Comparison of ENCODE assay signal across 8 mouse cellular contexts in the genomic region with DNA sequence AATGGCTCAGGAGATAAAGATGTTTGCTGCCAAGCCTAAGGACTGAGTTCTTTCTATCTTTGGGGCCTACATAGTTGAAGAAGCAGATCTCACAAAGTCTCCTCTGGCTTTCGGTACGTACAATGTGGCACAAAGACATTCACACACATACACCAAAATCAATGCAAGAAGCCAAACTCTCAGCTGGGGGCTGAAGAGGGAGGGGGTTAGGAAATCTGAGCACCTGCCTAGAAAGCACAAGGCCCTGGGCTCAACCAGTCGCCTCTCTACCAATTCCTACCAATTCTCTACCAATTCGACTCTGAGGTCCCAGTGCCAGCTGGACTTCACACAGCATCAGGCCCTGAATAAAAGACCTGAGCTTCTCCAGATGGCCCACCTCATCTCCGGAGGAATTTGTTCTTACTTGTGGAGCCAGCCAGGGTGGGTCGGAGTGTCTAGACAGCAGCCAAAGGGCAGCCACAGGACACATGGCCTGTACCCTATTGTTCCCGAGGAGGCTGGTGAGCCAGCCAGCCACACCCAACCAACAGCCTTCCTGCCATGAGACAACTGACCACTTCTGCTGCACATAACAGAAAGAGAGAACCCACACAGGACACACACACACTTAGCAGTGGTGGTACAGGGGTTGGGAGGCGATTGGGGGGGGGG. TPM values are rescaled to one million over a fixed set of nuclear protein-coding genes. Genes with fewer than 3 reads are reported as not detected.
DNase-seq lines count a peak whose midpoint lies in the region; ATAC-seq lines count a peak whose summit lies in the region.

No protein-coding gene starts in this region.

- H3K27me3 ChIP-seq in forebrain, embryonic 12.5 days, result no peaks in the 10 kb centered on the region
- no peaks in the 10 kb centered on the region for H3K27me3 ChIP-seq in forebrain, embryonic 11.5 days (ENCODE audit: control insufficient read depth, insufficient read depth, low read length)
- no peaks in the 10 kb centered on the region for H3K27me3 ChIP-seq in heart, embryonic 13.5 days (replicated peaks)
- no peaks in the 10 kb centered on the region for H3K27me3 ChIP-seq in midbrain, embryonic 10.5 days (ENCODE audit: low read depth, poor library complexity, severe bottlenecking)

- peaks cover 66% of the 10 kb centered on the region for H3K4me1 ChIP-seq in forebrain, embryonic 12.5 days
- H3K4me1 ChIP-seq in forebrain, embryonic 11.5 days (replicated peaks; ENCODE audit: control insufficient read depth, insufficient read depth, low read length), result peaks cover 17% of the 10 kb centered on the region
- peaks cover 80% of the 10 kb centered on the region for H3K4me1 ChIP-seq in heart, embryonic 13.5 days
- peaks cover 62% of the 10 kb centered on the region for H3K4me1 ChIP-seq in midbrain, embryonic 10.5 days

- no peak overlapping the region for H3K4me2 ChIP-seq in forebrain, embryonic 12.5 days
- H3K4me2 ChIP-seq in forebrain, embryonic 11.5 days (ENCODE audit: low read depth, low read length, severe bottlenecking), result no peak overlapping the region
- H3K4me2 ChIP-seq in heart, embryonic 13.5 days, result no peak overlapping the region

- 71% methylated on average over 8 of the region's 8 CpGs for WGBS in forebrain, embryonic 12.5 days
- 76% methylated on average over 8 of the region's 8 CpGs for WGBS in forebrain, embryonic 11.5 days
- 53% methylated on average over 8 of the region's 8 CpGs for WGBS in heart, embryonic 13.5 days
- WGBS in midbrain, embryonic 10.5 days, result 69% methylated on average over 8 of the region's 8 CpGs

- no peak overlapping the region for H3K9ac ChIP-seq in forebrain, embryonic 12.5 days
- no peak overlapping the region for H3K9ac ChIP-seq in forebrain, embryonic 11.5 days (ENCODE audit: low read length)
- H3K9ac ChIP-seq in heart, embryonic 13.5 days, result peak overlapping the region; percentile 57; the same call in 1 of the 2 replicates

- no peaks in the 10 kb centered on the region for H3K9me3 ChIP-seq in forebrain, embryonic 12.5 days
- H3K9me3 ChIP-seq in forebrain, embryonic 11.5 days (ENCODE audit: control insufficient read depth, low read length), result no peaks in the 10 kb centered on the region
- no peaks in the 10 kb centered on the region for H3K9me3 ChIP-seq in heart, embryonic 13.5 days
- no peaks in the 10 kb centered on the region for H3K9me3 ChIP-seq in midbrain, embryonic 10.5 days (replicated peaks)

- DNase-seq in forebrain, embryonic 11.5 days (ENCODE audit: low spot score), result no peak
- DNase-seq in kidney, postnatal 10 days, result peak; percentile 64
- DNase-seq in midbrain, embryonic 10.5 days (ENCODE audit: low spot score), result no peak
- DNase-seq in frontal cortex, postnatal 10 days (ENCODE audit: low spot score in 2 of 2), result no peak
- no peak for DNase-seq in gastrocnemius, postnatal 4 days (ENCODE audit: low spot score in 2 of 2)
- DNase-seq in right cerebral cortex, postnatal 10 days (ENCODE audit: low spot score in 2 of 2), result no peak

- H3K4me3 ChIP-seq in forebrain, embryonic 12.5 days (replicated peaks), result no peak overlapping the region
- no peak overlapping the region for H3K4me3 ChIP-seq in forebrain, embryonic 11.5 days (ENCODE audit: low read depth, low read length)
- H3K4me3 ChIP-seq in heart, embryonic 13.5 days, result no peak overlapping the region
- no peak overlapping the region for H3K4me3 ChIP-seq in midbrain, embryonic 10.5 days

- ATAC-seq in forebrain, embryonic 12.5 days (ENCODE audit: low FRiP score), result no peak
- ATAC-seq in forebrain, embryonic 11.5 days (replicated peaks; ENCODE audit: low FRiP score), result no peak
- ATAC-seq in heart, embryonic 13.5 days (ENCODE audit: extremely low read depth, insufficient number of reproducible peaks, low FRiP score, low TSS enrichment), result no peak

- peak overlapping the region; percentile 87 for H3K27ac ChIP-seq in forebrain, embryonic 12.5 days
- no peak overlapping the region for H3K27ac ChIP-seq in forebrain, embryonic 11.5 days (ENCODE audit: low read depth, low read length)
- peak overlapping the region; percentile 75 for H3K27ac ChIP-seq in heart, embryonic 13.5 days (replicated peaks)
- peak overlapping the region; percentile 76 for H3K27ac ChIP-seq in midbrain, embryonic 10.5 days (replicated peaks)

- peaks cover 26% of the 10 kb centered on the region for H3K36me3 ChIP-seq in forebrain, embryonic 12.5 days (replicated peaks)
- H3K36me3 ChIP-seq in forebrain, embryonic 11.5 days (ENCODE audit: control insufficient read depth, insufficient read depth, low read length), result no peaks in the 10 kb centered on the region
- H3K36me3 ChIP-seq in heart, embryonic 13.5 days, result peaks cover 53% of the 10 kb centered on the region
- H3K36me3 ChIP-seq in midbrain, embryonic 10.5 days, result peaks cover 76% of the 10 kb centered on the region

RNA-seq across cellular contexts. Expression of a gene that starts 30.2 kb away (rescaled TPM):
- 67.6 and 71.5 TPM in 2 replicates for polyA plus RNA-seq in forebrain, embryonic 12.5 days (2016; fragmentation: Nextera tagmentation; extraction: Ambion mirVana)
- polyA plus RNA-seq in forebrain, embryonic 11.5 days (2014; fragmentation: Nextera tagmentation; extraction: Ambion mirVana), result 54.3 and 61.5 TPM in 2 replicates
- 41.5 and 42.4 TPM in 2 replicates for polyA plus RNA-seq in heart, embryonic 13.5 days (2015; fragmentation: Nextera tagmentation; extraction: Ambion mirVana)
- 61.4 and 63.3 TPM in 2 replicates for polyA plus RNA-seq in midbrain, embryonic 10.5 days (2016; fragmentation: Nextera tagmentation; extraction: Ambion mirVana)
- 10 to 100 TPM; 39.0 to 39.6 TPM for total RNA-seq in gastrocnemius, postnatal 4 days (2021)
